Mouse (Mus musculus) embryo, embryonic 10.5 days (tissue): ENCODE data around the gene Maea.
"Not testable (repeated sequence)": the region's sequence is repeated elsewhere in the genome, so short reads cannot be mapped to it uniquely, and the experiment has no call there.

ENCODE experiments used
- DNase-seq: peaks from one replicate; pipeline ENCODE4 v3.0.0-alpha.2; 2015; ENCODE audit warnings: low spot score

The Maea gene

DNA sequence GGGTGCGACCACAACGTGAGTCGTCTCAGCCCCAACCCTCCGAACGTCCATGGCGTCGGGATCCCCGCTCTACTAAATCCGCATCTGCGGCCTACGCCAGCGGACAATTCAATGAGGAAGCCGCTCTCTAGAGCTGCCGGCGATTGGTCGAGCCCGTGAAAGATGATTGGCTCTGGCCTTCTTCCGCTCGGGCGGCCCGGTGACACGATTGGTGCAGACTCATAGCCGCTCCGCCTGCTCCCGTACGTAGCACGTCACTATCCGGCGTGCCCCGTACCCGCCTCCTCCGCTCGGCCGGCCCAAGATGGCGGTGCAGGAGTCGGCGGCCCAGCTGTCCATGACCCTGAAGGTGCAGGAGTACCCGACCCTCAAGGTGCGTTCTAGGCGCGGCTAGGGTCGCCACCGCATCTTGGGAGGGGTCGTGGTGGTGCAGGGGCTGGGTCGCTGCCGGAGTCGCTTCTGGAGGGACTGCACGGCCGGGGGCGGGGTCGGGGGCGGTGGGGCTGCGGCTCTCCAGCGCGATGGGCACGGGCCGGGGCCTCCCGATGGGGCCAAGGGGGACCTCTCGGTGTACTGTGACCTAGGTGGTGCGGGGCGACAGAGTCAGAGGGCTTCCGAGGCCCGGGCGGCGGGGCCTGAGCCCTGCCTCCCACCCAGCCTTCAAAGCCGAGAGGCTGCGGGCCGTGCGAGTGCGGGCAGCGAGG lies at the start of gene Maea:
Gene Maea, plus strand, starts transcription at position 237 of the 704 bp plus-strand sequence.
- DNase-seq: peak; percentile 98

DNA sequence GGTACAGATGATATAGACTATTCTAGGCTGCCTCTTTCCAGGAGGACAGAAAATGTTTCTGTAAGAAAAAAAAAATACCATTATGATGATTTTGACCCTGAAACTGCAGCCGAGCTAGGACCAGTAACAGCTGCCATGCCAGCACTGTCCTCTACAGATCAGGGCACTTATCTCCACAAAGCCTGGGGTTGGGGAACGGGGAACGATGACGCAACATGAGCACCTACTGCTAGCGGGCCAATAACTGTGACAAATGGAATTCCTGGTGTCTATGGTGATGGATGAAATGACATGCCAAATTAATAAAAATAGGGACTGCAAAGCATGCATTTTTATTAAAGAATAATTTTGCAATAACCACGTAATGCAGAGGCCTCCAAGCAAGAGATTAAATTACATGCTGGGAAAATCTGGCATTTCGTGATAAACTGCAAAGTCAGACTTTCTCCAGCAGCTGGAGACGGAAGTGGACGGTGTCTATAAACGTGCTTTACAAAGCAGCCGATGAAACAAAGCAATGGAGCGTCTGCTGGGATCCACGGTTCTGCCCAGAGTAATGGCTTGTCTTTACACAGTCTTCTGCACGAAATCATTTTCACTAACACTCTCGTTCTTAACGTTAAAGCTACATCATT lies 41.4 kb upstream of the Maea start:
- DNase-seq: no peak

DNA sequence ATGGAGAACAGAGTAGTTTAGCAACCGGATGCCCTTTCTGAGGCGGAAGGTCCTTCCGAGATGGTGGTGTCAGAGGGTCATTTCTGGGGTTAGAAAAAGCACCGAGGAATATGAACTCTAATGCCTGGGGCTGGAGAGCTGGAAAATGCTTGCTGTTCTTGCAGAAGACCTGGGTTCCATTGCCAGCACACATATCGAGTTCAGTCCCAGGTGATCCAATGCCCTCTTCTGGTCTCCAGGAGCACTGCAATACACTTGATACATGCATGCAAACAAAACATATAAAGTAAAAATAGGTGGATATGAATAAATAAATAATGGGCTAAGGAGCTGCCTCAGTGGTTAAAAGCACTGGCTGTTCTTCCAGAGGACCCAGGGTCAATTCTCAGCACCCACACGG lies 38.1 kb upstream of the Maea start:
- peak; percentile 54 for DNase-seq

DNA sequence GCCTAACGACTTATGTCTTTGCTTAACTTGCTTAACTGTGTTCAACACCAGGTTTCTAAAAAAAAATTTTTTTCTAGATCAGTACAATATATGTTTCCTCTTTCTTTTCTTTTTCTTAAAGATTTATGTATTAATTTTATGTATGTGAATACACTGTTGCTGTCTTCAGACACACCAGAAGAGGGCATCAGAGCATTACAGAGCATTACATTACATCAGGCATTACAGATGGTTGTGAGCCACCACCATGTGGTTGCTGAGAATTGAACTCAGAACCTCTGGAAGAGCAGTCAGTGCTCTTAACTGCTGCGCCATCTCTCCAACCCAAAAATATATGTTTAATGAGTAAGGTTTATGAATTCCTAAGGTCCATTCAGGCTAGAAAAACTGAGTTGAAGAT lies 33.5 kb upstream of the Maea start:
- DNase-seq: no peak

DNA sequence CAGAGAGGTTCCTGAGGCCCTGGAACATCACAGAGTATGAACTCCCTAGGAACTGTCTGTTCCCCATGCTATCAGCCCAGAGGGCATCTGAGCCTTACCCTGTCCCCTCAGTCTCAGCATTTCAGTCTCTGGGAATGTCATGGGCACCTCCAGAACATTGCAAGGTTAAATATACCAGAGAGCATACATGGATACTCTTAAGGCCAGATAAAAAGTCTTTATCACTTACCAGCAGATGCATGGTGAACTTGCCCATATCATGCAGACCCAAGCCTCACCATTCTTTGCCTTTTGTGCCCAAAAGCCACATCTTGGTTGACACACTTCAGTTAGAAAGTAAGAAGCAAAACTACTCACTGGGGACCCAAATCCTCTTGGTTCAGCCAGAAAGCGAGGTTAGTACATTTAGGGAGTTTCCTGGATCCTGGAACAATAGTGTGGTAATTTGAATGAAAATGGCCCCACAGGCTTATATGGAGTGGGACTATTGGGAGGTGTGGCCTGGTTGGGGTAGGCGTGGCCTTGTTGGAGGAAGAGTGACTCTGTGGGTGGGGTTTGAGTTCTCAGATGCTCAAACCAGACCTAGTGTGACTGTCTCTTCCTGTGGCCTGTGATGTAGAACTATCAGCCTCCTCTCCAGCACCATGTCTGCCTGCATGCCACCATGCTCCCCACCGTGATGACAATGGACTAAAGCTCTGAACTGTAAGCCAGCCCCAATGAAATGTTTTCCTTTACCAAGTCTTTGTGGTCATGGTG lies 24.4 kb upstream of the Maea start:
- no peak for DNase-seq

DNA sequence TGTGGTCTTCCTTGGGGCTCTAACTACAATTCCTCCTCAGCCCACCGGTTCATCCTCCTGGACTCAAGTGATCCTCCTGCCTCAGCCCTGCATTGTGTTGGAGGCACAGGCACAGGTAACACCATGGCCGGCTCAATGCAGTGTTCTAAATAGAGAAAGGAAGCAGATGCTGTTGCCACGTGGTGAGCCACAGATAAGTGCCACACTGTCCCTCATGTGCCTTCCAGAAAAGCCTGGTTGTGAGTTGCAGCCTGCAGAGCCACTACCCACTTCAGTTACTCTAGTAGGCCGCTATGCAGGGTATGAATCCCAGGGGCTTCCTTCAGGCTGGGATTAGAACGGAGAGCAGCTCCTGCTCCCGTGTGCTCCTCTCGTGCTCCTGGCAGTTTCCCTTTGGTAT lies 23.1 kb upstream of the Maea start:
- DNase-seq: no peak

DNA sequence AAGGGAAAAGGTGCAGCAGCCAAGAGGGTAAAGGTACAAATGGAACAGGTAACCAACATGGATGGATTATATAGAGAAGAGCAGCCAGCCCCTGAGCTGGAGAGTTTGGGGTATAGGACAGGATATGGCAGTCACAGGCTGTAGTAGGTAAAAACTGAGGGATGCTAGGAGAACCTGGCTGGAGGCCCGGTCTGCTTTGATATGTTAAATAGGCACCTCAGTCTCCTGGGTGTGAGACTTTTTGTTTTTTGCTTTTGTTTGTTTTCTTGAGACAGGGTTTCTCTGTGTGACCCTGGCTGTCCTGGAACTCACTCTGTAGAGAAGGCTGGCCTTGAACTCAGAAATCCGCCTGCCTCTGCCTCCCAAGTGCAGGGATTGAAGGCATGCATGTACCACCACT lies 10.8 kb upstream of the Maea start:
- no peak for DNase-seq

DNA sequence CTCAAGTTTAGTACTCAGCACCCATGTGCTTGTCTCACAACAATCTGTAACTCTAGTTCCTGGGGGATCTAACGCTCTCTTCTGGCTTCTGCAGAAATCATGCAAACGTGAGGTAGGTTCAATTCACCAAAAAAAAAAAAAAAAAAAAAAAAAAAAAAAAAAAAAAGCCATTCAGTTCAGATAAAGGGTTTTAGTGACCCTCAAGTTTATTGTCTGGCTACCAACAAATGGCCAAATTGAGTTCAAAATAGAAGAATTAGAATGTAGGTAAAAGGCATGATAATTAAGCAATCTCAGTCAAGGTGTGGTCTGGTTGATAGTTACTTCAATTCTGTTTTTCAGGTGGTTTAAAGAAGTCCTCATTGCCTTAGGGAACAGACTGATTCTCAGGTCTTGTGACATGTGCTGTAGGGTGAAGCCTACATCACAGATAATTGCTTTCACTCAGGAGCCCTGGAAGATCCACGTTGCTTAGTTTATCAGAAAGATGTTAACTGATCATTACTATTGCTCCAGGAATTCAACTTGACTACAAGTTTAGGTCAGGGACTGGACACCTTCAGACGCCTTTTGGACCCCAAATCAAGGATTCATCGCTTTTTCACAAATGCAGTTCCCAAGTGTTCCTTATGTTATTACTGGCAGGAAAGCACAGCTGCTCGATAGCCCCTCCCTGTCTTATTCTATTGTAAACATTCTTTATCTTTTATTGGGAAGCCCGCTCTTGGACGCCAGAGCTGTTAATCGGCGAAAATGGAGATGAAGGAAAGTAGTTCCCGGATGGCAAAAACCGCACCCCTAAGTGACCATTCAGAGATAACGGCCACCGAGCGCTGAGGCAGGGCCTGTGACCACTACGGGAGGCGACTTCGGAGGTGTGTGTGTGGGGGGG lies 682 bp upstream of the Maea start:
- no peak for DNase-seq

DNA sequence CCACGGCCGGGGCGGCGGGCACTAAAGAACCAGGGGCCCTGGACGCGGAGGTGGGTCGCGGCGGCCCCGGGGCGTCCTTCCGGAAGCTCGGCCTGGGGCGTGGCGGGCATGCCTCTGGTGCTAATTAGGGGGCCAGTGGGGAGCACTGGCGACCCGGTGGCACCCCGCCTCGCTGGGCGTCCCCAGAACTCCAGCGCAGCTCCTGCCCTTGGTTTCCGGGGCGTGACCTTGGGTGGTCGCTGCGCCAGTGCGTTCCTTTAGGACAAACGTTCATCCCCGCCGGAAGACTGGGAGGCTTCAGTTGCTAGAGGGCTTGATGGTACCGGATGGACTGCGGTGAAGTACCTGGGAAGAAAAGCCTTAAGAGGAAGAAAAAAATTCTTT lies 660 bp downstream of the Maea start:
- peak; percentile 70 for DNase-seq

DNA sequence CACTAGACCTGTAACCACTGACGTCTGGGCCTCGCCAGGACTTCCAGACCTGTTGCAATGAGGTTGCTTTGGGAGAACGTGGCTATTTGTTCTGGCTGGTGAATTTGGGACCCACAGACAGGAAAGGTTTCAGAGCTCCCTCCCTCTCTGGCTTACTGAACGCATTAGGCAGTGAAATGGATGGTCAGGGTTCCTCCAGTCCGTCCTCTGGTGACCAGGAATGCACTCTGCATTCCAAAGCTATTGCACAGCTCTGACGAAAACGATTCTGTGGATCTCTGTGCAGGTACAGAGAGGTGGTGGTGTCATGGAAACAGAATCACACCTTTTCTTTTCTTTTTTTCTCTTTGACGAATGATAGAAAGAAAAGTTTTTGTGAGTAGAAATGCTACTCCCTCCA lies 1.9 kb downstream of the Maea start:
- no peak for DNase-seq

DNA sequence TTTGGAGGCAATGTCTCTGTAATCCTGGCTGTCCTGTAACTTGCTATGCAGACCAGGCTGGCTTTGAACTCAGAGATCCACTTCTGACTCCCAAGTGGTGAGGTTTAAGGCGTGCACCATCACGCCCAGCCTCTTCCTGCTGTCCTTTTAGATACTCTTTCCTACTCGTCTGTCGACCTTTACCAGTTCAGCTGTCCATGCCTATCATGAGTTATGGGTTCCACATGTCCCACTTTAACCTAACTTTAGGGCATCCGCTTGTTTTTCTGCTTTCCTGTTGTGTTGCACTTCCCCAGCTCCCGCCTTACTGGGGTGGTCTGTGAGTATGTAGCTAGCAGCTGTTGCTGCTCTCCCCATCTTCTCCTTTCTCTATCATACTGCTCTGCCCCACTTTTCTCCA lies 5.9 kb downstream of the Maea start:
- no peak for DNase-seq

DNA sequence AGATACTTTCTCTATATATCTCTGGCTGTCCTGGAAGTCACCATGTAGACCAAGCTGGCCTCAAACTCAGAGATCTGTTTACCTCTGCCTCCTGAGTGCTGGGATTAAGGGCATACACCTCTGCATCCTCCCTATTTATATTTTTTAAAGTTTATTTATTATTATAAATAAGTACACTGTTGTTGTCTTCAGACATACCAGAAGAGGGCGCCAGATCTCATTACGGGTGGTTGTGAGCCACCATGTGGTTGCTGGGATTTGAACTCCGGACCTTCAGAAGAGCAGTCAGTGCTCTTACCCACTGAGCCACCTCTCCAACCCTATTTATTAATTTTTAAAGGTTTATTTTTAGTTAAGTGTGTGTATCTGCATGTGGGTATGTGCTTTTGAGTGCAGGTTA lies 6.9 kb downstream of the Maea start:
- not testable (repeated sequence) for DNase-seq

DNA sequence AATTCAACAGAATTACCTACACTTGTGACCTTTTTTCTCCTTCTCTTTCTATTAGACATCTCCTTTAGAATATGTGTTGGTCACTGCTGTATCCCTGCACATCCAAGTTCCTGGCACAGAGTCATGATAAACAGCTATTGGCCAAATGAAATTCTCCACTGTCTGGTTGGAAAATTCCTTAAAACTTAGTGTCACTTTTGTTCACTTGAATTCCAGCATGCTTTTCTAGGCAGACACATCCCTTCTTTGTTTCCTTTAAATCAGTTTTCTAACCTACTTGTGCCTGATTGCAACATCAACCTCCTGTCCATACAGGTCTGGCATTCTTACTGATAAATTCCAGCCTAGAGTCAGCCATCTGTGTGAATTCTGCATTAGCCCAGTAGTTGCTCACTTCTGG lies 7.5 kb downstream of the Maea start:
- no peak for DNase-seq

DNA sequence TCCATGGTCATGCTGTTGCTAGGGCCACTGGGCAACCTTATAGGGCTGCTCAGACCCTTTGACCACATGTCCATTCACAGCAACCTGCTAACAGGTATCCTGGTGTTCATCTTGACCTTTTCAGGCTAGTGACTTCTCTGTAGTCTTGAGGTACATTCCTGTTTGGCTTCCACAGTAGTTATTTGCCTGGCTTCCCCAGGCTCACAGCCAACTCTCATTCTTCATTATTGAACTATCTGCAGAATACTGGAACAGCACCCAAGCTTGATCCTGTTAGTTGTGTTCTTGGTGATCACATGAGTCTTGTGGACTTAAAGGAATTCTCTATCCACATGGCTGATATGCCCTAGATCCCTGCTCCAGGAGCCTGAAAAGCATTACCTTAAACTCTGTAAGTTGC lies 8.3 kb downstream of the Maea start:
- DNase-seq: no peak

DNA sequence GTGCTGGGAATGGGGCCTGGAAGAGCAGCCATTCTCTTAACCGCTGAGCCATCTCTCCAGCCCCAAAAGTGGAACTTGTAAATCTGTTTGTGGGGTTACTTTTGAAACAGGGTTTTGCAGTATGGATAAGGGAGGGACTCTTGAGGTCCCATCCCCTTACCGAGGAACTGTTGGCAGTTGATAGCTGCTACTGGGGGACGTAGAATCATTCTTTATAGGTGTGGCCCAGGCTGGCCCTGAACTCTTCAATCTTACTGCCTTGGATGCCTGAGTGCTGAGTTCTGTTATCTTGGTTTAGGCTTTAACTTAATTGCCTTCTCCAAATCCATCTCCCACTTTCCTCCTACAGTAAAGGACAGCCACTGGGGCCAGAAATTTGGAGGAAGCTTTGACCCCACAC lies 8.8 kb downstream of the Maea start:
- no peak for DNase-seq

DNA sequence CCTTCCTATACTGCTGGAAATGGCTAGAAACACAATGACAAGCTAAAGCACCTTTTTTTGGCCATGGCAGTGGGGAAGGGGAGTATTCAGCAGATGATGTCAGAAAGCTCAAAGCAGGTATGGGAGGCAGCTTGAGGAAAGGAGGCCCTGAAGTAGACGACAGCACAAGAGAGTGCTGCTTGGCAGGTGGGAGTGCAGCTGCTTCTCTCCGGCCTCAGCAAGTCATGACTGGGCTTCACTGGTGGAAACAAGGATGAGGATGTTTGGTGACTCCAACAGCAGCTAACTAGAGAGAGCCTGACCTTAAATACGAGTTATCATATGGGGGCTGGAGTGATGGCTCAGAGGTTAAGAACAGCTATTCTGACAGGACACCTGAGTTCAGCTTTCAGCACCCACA lies 12.3 kb downstream of the Maea start:
- DNase-seq: no peak

DNA sequence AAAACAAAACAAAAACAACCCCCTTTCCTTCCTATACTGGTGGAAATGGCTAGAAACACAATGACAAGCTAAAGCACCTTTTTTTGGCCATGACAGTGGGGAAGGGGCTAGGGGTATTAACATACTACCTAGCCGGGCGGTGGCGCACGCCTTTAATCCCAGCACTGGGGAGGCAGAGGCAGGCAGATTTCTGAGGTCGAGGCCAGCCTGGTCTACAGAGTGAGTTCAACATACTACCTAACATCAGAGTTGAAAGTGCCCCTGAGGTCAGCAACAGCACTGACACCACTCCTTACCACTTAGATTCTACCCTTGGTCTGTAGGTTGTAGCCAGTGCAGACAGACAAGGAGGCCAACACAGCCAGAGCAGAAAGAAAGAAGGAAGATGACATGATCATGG lies 13.9 kb downstream of the Maea start:
- no peak for DNase-seq

DNA sequence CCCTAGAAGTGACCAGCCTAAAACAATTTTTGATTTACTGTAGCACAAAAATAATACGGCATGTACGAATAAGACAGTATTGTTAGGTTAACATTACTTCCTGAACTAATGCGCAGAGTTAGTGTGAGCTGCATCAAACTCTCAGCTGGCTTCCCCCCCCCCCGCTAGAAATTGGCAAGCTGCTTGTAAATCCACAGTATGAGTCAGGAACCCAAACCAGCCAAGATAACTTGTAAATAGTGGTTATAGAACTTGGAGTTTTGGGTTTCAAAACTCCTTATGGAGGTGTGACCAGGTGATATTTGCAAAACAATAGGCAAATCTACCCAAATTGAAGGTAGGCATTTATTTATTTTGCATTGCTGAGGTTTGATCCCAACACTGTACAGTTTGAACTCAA lies 14.4 kb downstream of the Maea start:
- no peak for DNase-seq

DNA sequence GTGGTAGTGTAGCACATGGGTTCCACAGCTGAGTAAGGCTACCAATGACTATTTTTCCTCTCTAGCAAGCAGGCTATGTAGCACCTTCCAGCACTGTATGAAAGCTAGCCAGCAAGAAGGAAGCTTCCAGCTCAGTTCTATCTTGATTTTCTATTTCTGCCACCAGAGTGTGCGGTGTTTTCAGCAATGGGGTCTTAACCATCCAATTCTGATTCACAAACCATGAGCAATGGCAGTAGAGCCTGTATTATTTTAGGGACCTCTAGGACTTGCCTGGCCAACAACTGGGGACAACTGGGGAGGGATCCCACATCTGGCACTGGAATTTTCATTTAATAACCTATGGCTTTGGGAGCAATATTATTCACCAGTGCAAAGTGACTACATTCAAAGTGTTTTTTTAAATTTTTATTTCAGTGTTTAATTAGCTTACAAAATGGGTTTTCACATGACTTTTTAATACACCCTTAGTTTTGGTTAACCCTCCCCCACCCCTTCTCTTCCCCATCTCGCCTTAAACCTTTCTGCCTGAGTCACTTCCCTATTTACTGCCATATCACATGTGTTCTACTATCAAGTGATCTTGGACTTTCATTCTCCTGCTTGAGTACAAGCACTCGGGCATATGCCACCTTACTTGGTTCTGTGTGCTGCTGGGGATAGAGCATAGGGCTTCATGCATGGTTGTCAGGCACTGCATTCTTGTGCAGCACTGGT lies 16.4 kb downstream of the Maea start:
- no peak for DNase-seq

DNA sequence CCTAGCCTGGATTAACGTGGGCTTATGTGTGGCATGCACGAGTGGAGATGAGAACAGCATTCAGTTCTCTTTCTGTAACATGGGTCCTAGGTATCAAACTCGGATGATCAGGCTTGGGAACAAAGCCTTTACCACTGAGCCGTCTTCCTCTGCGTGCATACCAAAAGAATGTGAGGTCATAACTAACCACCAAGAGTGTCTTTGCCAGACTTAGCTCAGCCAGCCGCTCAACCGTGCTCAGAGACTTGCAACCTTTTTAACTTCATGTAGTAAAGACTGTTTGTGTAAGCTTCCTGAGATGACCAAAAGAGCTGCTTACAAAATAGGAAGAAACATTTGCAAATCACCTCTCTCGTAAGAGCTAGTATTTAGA lies 16.9 kb downstream of the Maea start:
- DNase-seq: no peak

DNA sequence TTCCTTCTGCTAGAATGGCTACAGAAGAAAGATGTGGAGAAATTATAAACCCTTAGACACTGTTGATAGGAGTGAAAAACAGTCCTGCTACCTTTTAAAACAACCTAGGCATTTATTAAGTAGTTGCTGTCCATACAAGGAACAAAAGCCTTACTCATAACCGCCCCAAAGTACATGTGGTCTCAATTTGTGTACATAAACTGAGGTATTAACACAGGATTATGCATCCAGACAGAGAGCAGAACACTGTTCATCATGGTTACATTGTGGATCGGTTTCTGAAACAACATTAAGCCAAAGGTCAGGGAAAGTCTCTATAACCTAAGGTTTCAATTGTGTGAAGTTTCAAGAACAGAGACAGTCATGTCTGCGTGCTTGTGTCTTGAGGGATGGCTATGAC lies 17.7 kb downstream of the Maea start:
- DNase-seq: no peak

DNA sequence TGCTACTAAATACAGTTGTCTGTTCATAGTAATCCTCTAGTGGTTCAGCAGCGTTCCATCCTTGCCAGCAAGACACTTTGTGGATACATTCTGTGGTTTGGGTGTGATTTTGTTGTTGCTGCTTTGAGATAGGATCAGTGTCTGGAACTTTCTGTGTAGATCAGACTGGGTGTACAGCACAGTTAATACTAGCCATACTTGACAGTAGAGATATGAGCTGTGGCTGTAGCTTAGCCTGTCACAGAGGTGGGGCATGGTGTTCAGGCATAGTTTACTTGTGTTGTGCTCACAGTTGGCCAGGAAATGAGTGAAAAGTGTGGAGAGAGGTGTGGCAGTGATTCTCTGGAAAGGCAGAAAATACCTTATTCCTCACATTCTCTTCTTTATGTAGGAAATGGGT lies 22.2 kb downstream of the Maea start:
- DNase-seq: no peak
